Mouse (Mus musculus) heart, adult 9 months (tissue): ENCODE measurements at regions not wholly inside any gene's neighbourhood (a gene's known extent, or its start where the extent isn't known, plus 50 kb on each side); places are given as distances from the start of the nearest gene placed in this dataset.

Source experiments
- DNase-seq, 2 experiments: peaks; one replicate each; pipeline ENCODE4 v3.0.0; 2022; ENCODE audit warnings: low spot score in 2 of 2

DNA sequence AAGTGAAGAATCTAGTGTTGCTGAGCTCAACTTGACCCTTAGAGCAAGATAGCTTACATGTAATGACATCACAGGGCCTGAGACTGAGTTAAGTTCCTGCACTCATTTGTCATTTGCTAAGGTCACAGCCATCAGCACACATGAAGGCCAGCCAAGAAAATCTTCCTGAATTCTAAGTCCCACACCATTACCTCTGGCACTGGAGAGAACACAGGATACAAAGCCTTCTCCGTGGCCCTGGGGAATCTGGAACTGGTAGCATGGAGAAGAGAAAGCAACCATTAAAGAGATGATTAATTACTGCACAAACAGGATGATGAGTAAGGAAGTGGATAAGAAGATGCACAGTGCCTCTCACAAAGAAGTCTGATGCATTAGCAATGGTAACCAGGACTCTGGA lies 232.0 kb downstream of the Wdr72 start:
- no peak for DNase-seq

DNA sequence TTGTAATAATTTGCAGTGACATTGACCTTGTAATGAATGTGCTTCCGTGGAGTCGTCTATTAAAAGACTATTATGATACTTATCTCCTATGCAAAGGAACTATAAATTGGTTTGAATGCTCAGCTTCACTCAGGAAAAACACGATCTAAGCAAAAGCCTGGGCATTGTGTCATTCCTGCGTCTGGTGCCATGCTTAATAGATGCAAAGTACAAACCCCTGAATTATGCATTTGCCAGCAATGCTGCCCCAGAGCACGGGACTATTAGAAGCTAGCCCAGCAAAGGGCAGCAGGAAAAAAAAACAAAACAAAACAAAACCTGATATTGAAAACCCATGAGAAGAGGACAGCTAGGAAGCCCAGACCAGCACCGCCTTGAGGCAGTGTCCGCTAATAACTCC lies 234.9 kb downstream of the Wdr72 start:
- no peak for DNase-seq

DNA sequence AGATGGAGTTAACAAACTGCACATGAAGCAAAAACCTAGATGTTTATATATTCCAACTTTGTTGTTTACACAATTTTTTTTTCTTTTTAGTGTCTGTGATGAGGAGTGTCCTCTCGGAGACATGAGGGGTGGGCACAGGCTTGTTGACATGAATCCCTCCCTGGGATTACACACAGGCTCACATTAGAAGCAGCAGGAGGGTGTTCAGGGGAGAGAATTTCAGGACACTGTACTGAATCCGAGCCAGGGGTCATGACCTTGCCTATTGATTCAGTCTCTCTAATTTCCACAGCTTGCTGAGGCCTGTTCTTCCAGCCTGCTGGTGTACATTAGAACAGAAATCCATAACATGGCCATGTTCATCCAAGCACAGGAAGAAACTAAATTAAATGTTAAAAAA lies 238.6 kb downstream of the Wdr72 start:
- DNase-seq, result no peak

DNA sequence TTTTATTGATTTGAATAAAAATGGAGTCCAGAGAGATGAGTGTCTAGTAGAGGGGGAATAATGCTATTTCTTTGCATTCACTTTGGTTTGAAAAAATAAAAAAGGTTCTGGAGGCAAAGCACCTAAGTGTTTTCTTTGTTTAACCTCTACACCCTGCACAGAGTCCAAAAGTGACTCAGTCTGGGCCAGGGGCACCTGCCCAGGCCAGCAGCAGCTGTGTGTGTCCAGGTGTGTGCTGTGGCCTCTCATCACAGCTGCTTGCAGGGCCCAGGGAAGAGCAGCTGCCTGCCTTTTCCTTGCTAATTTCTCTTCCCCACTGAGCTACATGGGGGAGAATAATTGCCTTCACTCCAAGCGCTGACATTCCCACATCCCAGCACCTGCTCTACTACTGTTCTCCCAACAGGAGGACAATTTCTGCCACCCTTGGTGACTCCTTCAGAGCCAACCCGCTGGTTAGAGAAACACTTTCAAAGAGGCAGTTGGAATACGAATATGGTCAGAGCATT lies 255.8 kb downstream of the Wdr72 start:
- DNase-seq, result no peak

DNA sequence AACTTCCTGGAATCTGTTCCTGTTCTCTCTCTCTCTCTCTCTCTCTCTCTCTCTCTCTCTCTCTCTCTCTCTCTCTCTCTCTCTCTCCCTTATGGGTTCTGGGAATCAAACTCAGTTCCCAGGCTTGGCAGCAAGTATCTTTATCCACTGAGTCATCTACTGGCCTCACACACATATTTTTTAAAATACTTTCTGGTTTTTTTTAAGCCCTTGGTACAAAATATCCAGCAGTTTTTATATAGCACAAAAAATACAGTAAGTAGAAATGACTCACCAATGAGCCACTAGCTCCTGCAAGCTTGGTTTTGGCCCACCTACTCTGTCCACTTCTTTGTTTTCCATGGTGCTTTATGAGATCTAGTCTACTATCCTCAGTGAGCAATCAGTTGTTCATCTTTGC lies 266.0 kb downstream of the Wdr72 start:
- no peak for DNase-seq

DNA sequence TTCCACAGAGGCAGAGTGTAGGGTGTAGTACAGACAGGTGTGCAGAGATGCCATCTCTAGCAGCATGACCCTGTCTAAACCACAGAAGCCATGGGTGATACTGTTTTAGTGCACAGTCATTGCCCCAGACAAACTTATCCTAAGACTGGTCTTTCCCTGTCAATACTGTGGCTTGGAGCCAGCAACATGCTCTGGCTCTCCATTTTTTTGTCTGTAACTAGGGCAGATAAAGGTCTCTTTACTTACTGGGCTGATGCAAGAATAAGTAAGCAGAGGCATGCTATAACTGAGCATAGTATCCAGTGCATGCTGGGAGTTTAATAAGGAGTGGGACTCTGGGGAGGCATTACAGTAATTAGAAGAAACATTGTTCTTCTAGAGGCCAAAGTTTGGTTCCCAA lies 267.0 kb downstream of the Wdr72 start:
- no peak for DNase-seq

- no peak for DNase-seq
Measured at GRCm38 (mm10) chr9:74384206-74384896, 274.2 kb downstream of the Wdr72 start.

DNA sequence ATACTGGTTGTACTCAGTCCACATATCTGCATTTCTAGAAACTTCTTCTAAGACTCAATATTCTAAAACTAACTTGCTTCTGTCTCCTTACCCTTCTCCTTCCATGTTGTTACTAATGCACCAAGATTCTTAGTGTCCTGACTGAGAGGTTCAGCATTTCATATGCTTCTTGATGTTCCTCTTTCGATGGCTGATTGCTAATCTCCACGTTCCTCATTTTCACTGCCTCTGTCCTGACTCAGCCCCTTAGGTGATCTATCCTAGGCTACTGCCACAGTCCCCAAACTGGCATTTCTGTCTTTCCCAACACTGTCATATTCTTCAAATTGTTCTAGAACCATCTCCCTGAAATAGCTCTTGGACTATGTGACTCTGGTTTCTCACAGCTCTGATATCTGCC lies 315.4 kb downstream of the Wdr72 start:
- no peak for DNase-seq

GRCm38 (mm10) chr9:74449981-74450380 lies 339.8 kb downstream of the Wdr72 start:
- DNase-seq, result no peak

DNA sequence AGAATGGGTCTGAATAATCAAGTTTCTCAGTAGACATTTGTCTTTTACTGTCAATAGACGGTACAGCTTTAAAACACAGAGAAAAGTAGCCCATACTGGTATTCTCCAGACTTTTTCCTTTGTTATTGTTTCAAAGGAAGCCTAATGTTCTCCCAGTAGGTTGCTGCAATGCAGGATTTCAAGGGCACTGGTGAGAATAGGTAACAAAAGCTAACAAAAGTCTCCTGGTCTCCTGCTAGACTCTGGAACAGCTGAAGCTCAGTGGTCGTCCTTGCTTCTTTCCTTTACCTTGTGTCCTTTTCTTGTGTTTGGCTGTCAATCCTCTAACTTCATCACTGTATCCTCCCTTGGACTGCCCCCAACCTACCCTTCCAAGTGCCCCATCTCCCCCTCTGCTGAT lies 350.9 kb downstream of the Wdr72 start:
- DNase-seq, result no peak

GRCm38 (mm10) chr9:74476830-74477229 lies 366.7 kb downstream of the Wdr72 start:
- peak; percentile 2 to 11 for DNase-seq

DNA sequence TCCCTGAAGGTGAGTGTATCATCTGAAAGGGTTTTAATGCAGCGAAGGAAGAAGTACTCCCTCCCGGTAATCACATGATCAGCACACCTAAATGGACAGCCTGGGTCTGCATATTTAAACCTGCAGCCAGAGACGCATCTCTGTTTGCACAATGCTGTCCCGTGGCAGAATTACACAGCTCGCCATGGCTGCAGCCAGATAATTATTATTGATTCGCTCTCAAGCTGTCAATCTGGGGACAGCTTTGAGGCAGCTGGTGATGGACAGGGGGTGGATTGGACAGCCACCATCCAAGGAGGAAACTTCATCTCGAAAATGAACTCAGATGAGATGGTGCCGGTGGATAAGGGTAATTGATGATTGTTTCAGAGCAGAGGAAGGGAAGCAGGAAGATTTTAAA lies 369.1 kb downstream of the Wdr72 start:
- no peak for DNase-seq

DNA sequence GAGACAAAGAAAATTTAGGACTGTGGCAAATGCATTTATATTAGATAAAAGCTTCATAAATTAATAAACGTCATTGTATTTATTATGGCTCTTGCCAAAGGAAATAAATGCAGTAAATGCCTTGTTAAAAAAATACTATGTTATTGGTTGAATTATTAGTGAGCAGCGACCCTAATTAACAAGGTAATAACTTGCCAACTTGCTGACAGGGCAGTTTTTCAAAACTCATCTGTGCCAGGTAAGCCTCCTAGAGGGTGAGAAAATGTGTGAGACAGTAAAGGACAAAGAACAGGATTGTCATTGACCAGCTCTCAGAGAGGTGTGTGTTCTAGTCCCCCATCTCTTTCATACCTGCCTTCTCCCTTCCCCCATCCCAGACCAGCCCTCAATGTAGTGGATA lies 347.8 kb upstream of the Onecut1 start:
- DNase-seq, result no peak

DNA sequence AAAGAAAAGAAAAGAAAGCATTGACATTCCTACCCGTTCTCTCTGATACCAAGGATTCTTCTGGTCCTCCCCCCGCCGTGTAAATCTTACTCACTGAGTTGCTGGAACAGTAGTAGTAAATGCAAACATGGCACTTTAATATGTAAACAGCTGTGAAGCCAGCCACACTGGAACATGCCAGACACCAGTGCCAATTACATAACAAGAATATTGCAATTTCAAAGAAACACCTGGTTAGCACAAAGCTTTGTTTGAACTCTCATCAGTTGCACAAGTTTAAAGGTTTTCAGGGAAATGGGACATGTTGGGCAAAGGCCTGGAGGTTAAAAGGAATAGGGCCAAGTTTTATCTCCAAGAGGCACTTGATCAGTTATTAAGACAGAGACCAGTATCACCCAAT lies 333.2 kb upstream of the Onecut1 start:
- no peak for DNase-seq

DNA sequence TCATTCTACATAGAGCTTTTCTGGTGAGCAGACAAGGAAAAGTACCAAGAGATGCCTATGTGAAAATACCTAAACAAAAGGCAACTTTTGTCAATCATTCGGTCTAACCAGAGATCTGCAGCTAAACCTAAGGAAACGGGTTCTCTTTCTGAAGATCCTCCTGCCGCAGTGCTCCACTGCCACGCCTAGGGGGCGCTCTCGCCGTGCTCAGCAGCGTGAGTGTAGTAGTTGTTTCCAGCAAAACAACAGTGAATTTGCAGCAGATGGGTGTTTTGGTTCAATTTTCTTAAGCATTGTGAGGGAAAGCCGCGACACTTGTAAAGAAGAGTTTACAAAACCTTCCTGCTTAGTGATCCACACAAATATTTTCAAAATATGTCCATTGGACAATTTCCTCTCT lies 331.4 kb upstream of the Onecut1 start:
- no peak for DNase-seq

DNA sequence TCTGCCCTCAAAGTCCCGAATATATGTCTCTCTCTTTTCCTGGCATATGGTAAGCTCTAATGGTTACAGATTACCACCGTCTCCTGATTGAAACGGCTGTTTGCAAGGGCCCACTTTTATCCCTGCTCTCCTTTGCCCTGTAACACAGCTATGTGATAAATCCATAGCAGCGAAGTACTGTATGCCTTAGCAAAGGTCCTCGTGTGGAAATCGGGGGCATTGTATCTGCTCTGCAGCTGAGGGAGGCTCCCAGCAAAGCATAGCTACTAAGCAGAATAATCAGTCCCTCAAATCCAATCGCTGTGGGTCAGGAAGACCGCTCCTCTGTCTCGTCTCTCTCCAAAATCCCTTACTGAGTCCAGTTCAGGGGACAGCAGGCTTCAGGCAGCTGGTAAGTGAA lies 331.0 kb upstream of the Onecut1 start:
- no peak for DNase-seq

DNA sequence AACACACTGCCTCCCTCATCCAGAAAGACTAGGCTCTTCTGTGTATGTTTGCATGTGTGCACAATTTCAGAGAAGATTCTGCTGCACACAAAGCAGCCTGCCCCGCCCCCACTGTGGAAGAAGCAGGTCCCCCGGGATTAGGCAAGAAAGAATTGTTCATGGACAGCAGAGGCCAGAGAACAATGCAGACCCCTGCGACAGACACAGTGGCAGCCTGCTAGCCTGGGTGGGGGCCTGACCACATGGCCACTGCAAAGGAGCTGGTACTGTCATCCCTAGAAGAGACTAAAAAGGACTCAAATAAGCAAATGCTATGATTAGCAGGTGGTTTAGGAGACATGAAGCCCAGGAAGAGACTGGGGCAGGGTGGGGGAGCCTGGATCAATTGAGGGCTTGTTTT lies 329.7 kb upstream of the Onecut1 start:
- no peak for DNase-seq

GRCm38 (mm10) chr9:74534976-74535375 lies 326.7 kb upstream of the Onecut1 start:
- no peak for DNase-seq

- no peak for DNase-seq
Measured at GRCm38 (mm10) chr9:74556116-74556515, 305.6 kb upstream of the Onecut1 start.

GRCm38 (mm10) chr9:74592757-74593156 lies 269.0 kb upstream of the Onecut1 start:
- DNase-seq, result no peak

DNA sequence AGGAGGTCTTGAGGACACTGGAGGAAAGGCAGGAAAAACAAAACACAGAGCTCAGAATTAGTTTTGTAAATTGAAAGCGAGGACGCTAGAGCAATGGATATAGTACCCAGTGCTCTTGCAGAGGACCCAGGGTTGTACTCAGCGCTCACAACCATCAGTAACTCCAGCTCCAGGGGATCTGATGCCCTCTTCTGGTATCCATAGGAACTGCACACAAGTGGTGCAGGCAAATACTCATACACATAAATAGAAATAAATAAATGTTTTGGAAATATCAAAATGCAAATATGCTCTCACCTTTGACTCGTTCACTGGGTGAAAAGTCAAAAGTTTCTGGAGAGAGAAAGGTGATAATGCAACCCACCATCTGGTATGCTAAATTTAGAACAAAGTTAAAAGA lies 267.8 kb upstream of the Onecut1 start:
- DNase-seq, result no peak

DNA sequence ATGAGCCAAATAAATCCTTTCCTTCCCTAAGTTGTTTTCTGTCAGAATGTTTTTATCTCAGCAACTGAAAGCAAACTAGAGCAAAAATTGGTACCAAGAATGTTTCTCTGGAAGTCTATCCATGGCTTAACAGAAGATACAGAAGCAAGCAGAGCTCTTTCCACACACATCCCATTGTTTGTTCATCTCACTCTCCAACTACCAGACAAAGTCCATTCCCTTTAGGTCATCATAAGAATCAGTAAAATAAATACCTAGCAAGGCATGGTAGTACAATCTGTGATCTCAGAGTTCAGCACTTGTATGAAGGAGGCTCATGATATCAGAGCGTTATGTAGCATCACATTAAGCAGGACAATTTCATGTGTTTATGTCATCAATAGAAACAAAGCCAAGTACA lies 257.3 kb upstream of the Onecut1 start:
- no peak for DNase-seq

DNA sequence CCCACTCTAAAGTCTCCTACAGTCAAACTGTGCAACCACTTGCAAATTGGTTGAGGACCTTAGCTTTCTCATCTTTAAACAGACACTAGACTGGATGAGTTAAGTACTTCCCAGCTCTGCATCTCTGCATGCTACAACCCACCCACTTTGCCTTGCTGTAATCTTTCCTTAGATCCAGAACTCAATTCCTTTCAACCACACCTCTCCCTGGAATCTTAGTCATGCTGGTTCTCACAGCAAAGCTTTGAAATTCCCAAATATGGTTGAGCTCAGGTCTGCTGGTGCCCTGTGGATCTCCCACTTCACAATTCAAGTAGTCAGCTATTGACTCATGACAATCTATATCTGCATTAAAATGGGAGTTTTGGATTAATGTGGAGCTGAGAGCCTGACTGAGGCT lies 239.8 kb upstream of the Onecut1 start:
- DNase-seq, result no peak

GRCm38 (mm10) chr9:74645394-74645793 lies 216.3 kb upstream of the Onecut1 start:
- no peak for DNase-seq
